Mouse (Mus musculus): ENCODE results near the gene Pnpla3. TPM values are rescaled to one million over a fixed set of nuclear protein-coding genes. Genes with fewer than 3 reads are reported as not detected.

Gene Pnpla3
- total RNA-seq, 2 experiments from 2014 or later = 7.3 to 8.1 TPM

DNA sequence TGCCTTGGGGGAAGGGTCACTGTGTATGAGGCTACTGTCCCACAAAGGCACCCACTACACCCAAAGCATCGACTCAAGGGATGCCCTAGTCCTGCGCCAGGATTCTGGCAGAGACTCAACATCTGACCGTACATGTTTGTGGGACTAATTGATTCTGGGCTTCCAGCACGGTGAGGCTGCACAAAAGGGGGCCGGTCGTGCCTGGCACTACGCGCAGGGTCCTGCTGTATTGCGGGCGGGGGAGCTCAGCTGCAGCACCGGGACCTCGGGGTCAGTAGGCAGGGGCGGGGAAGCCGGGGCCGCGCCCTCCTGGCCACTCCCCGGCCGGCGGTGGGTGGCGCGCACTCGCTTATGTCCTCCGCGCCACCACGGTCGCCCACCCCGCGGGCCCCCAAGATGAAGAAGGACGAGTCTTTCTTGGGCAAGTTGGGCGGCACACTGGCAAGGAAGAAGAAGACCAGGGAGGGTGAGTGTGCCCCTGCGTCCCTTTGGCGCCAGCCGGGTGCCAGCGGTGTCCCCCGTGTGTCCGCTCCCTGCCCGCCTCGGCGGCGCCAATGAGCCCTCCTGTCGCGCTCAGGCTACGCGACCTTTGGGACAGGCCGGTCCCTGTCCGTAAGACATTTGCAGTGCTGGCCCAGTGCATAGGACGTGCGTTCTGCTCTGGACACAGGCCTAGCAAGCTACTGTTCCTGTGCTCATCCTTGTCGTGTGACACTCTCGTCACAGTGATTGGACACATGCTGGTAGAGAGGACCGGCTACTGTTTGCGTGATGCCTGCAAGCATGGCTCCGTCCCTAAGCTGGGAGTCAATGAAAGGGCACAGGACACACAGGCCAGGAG, 64.3 kb downstream of the Pnpla3 start, which contains the start of gene Parvb:
TSS of gene Parvb (plus strand) at position 323 of the 841 bp plus-strand sequence.
- H3K4me3 ChIP-seq = peak within 1 kb of the TSS; percentile 72

DNA sequence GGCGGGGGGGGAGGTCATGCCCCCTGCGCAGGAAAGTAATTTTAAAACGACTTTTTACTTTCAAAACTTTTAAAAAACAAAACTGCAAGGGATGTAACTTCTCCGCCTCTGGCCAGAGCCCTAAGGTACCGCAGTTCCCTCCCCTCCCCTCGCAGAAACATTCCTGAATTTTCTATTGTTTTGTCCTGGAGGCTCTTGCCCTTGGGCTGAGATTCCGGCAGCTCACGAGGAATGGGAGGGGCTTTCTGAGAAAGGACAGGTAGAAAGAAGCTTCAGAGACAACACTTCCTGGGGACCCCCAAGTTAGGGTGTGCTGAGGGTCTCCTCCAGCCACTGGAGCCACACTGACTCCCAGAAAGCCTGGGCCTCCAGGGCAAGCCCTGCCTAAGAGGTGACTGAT, 65.0 kb downstream of the Pnpla3 start:
- TF ChIP-seq CTCF (conservative IDR thresholded peaks at IDR 0.05) = no peak
- peak overlapping the region; percentile 97 for H3K27ac ChIP-seq
- DNase-seq (ENCODE audit: low spot score in 2 of 2) = no peak
- H3K4me3 ChIP-seq = peak overlapping the region; percentile 72

More for the DNA sequence above, 64.3 kb downstream of the Pnpla3 start, which contains the start of gene Parvb:
- no peak for DNase-seq (ENCODE audit: low spot score in 2 of 2)
- TF ChIP-seq CTCF (conservative IDR thresholded peaks at IDR 0.05) = no peak
- H3K27ac ChIP-seq = peak within 1 kb of the TSS; percentile 97

DNA sequence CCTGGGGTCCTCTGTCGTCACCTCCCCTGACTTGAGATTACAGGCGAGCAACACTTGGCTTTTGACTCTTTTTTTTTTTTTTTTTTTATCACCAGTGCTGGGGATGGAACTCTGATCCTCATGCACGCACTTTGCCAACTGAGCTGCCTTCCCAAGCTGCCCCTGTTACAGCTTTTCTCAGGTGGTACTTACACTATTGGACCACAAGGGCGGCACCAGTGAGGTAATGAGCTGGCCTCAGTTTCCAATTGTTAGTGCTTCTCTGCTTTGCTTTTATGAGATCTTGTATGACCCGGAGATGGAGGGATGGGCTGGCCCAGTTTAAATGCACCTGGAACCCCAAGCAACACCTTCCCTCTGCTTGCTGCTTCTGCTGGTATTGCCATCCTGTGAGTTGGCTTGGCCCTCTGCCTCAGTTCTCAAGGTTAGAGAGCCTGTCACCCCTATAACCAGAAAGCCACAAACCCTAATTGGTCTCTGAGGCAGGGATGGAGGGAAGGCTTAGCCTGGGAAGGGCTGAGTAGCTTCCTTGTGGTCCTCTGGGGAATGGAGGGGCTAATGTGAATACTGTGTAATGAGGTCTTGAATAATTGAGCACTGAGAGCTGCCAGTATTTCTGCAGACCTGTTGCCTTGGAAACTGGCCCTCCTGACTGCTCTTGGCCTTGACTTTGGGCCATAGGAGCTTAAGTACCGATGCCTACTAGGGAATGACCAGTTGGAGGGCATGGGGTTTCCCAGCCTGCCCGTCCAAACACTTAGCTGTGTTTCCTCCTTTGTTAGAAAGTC, 67.4 kb downstream of the Pnpla3 start:
- no peak for DNase-seq (ENCODE audit: low spot score in 2 of 2)
- TF ChIP-seq CTCF (conservative IDR thresholded peaks at IDR 0.05) = peak; percentile 60
- Histone ChIP-seq H3K27ac (peak overlapping the region; percentile 74; the same call in 1 of the 2 replicates), H3K4me3 (peak overlapping the region; percentile 8; the same call in 1 of the 2 replicates)

DNA sequence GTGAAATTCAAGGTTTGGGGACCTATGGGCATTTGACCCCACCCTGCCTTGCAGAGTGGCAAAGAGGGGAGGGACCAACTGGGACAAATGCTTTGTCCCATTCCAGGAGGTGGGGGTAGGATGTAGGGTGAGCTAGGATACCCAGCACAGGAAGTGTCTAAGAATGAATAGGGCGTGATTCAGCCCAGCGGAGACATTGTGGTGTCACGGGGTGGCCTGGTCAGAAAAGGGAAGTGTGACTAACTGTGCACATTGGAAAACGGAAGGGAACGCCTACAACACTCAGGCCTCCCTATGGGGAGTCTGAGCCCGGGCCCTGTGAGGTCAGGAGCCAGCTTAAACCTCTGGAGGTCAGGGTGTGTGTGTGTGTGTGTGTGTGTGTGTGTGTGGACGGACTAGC, 68.0 kb downstream of the Pnpla3 start:
- TF ChIP-seq CTCF (conservative IDR thresholded peaks at IDR 0.05) = no peak
- Histone ChIP-seq H3K4me3 (no peak overlapping the region), H3K27ac (peak overlapping the region; percentile 74; the same call in 1 of the 2 replicates)
- no peak for DNase-seq (ENCODE audit: low spot score in 2 of 2)

Small RNAs within 50 kb of the gene (microRNA-seq; reads per million reads assigned to microRNA genes)
- gene Mir6392 = 0 to 0.18 reads per million in 2 experiments

Other genes starting within 250 kb of the Pnpla3 start
- gene Efcab6, start 102.5 kb upstream of the Pnpla3 start, total RNA-seq (2021) = 1 to 10 TPM; 4.9 to 6.4 TPM
- gene Sult4a1, start 62.1 kb upstream of the Pnpla3 start, total RNA-seq (2021) = 100 to 1,000 TPM; 315 to 350 TPM
- gene Pnpla5, start 44.7 kb upstream of the Pnpla3 start, total RNA-seq (2021) = not detected
- gene Samm50, start 24.4 kb downstream of the Pnpla3 start, total RNA-seq (2021) = 100 to 1,000 TPM in 1 of 2 experiments, 10 to 100 TPM in 1; 93.6 to 102 TPM
- 10 to 100 TPM; 29.9 to 34.0 TPM for gene Parvb, start 64.2 kb downstream of the Pnpla3 start, total RNA-seq (2021)
- gene Parvg, start 156.2 kb downstream of the Pnpla3 start, total RNA-seq (2021) = 10 to 100 TPM; 20.9 to 26.6 TPM